Mouse (Mus musculus) olfactory bulb, adult 2 months (tissue): ENCODE results near the gene Spon1.

ENCODE experiments used
- CTCF ChIP-seq: fragments of 200-500 bp; IDR thresholded peaks from 2 replicates; pipeline ENCODE4 v1.5.1; 2012; ENCODE audit warnings: low read depth, mild to moderate bottlenecking, low read length, moderate library complexity; ENCODE audit not compliant: insufficient read depth
- POLR2A ChIP-seq: fragments of 200-500 bp; IDR thresholded peaks from 2 replicates; pipeline ENCODE4 v1.6.1; 2012; ENCODE audit warnings: mild to moderate bottlenecking, low read depth, low read length, moderate library complexity; ENCODE audit not compliant: insufficient read depth

DNA sequence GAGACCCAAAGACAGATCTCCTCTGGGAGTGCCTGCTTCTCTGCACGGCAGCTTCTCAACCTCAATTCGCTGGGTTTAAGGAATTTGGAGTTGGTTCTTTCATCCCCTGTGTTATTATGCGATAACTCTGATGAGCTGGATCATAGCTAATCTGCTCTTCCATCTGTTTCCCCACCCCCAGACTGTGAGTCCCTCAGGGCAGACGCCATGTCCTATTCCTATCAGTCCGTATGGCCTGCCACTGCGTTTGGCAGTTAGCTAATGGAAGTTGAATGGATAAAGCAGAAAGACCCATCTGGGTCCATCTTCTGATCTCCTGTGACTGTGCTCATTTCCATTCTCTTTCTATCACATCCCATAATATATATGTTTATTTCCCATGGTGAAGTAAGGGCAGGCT is 158.8 kb downstream of the Spon1 start:
- TF ChIP-seq POLR2A (no peak), CTCF (no peak)
